Mouse (Mus musculus): Measurements from ENCODE around the gene Tec. TPM values are rescaled to one million over a fixed set of nuclear protein-coding genes. Genes with fewer than 3 reads are reported as not detected.

The Tec gene
- total RNA-seq, 1 experiment: 4.7 TPM

DNA sequence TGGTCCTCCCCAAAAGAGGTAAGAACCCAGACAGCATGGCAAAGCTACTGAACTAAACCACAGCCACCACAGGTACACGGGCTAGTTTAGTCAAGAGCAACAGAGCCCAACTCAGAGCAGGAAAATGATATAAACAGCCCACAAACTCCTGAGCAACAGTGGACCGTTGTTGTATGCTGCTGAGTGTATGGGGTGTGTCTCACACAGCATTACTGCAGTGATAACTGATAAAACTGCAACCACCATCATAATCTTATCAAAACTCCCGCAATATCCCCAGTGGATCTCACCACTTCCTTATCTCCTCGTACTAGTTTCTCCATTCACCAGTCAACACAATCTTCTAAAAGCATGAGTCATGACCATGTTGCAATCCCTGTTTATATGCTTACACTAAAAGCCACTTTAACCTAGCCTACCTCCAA, 16.6 kb downstream of the Tec start:
- Histone ChIP-seq H3K9me3 (ENCODE audit: control insufficient read depth, insufficient read depth, low read depth, low read length) (no peaks in the 10 kb centered on the region), H3K4me1 (ENCODE audit: control insufficient read depth in 2 of 2, insufficient read depth in 2 of 2, low read length in 2 of 2, poor library complexity in 1 of 2) (no peaks in the 10 kb centered on the region), H3K9ac (ENCODE audit: insufficient read depth, low read depth, low read length, poor library complexity, severe bottlenecking) (no peak overlapping the region), H3K36me3 (ENCODE audit: control insufficient read depth, insufficient read depth, low read length, poor library complexity, severe bottlenecking) (no peaks in the 10 kb centered on the region), H3K4me3 (ENCODE audit: insufficient read depth in 1 of 2, low read depth in 1 of 2, low read length in 2 of 2, poor library complexity in 1 of 2, severe bottlenecking in 1 of 2) (no peak overlapping the region), H3K27ac (ENCODE audit: insufficient read depth, low read depth, low read length, poor library complexity, severe bottlenecking) (no peak overlapping the region)
- in situ Hi-C loops (cut with MboI; ENCODE audit: low sequenced_read_pairs in 2 of 2, unreplicated experiment in 2 of 2): no loop called here
- no peak for DNase-seq (ENCODE audit: low read depth, low spot score)
- no peak for TF ChIP-seq ZNF384 (IDR thresholded peaks at IDR 0.05; ENCODE audit: low read depth, low read length)
- no peak for TF ChIP-seq HCFC1 (IDR thresholded peaks at IDR 0.05; ENCODE audit: borderline replicate concordance, insufficient read depth, low read length)
- no peak for TF ChIP-seq CHD2 (IDR thresholded peaks at IDR 0.05; ENCODE audit: low read depth, low read length)
- TF ChIP-seq MAFK (IDR thresholded peaks at IDR 0.05; ENCODE audit: insufficient read depth, low read depth, low read length): no peak
- no peak for TF ChIP-seq ZC3H11A (IDR thresholded peaks at IDR 0.05; ENCODE audit: borderline replicate concordance, low read depth, low read length)

DNA sequence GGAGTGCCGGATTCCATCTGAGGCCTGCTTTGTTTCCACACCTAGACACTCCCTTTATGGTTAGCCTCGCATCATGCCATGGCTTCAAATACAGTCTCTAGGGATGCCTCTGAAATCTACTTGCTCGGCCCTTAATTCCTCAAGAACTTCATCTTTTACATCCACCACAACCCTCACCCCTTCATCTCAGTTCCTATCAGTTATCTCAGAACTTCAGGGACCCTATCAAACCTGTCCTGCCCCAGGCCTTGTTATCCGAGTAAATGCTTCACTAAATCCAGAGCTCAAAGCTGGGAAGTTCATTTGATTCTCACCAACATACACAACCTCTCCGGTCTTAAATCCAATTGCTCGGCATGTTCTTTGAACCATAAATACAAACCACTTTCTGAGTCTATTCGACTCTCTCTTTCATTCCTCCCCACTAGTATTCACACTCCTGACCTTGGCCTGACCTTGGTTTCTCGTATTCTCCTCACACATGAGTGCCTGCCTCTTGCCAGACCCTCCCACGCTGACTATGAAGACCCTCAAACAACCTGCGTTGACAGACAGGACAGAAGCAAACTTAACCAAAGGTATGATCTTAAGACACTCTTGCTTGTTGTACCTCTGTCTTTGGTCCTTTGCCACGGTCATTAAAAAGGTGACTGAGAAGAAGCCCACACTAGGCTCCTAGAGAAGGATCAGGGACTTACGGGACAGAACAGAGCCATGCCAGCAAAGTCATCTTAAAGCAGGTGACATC, 17.2 kb downstream of the Tec start:
- DNase-seq (ENCODE audit: low read depth, low spot score): no peak
- Histone ChIP-seq H3K9ac (ENCODE audit: insufficient read depth, low read depth, low read length, poor library complexity, severe bottlenecking) (no peak overlapping the region), H3K27ac (ENCODE audit: insufficient read depth, low read depth, low read length, poor library complexity, severe bottlenecking) (no peak overlapping the region), H3K9me3 (ENCODE audit: control insufficient read depth, insufficient read depth, low read depth, low read length) (no peaks in the 10 kb centered on the region), H3K36me3 (ENCODE audit: control insufficient read depth, insufficient read depth, low read length, poor library complexity, severe bottlenecking) (no peaks in the 10 kb centered on the region), H3K4me1 (ENCODE audit: control insufficient read depth in 2 of 2, insufficient read depth in 2 of 2, low read length in 2 of 2, poor library complexity in 1 of 2) (no peaks in the 10 kb centered on the region), H3K4me3 (ENCODE audit: insufficient read depth in 1 of 2, low read depth in 1 of 2, low read length in 2 of 2, poor library complexity in 1 of 2, severe bottlenecking in 1 of 2) (no peak overlapping the region)
- TF ChIP-seq ZC3H11A (IDR thresholded peaks at IDR 0.05; ENCODE audit: borderline replicate concordance, low read depth, low read length) (no peak), MAFK (IDR thresholded peaks at IDR 0.05; ENCODE audit: insufficient read depth, low read depth, low read length) (no peak), HCFC1 (IDR thresholded peaks at IDR 0.05; ENCODE audit: borderline replicate concordance, insufficient read depth, low read length) (no peak), ZNF384 (IDR thresholded peaks at IDR 0.05; ENCODE audit: low read depth, low read length) (no peak), CHD2 (IDR thresholded peaks at IDR 0.05; ENCODE audit: low read depth, low read length) (no peak)
- in situ Hi-C loops (cut with MboI; ENCODE audit: low sequenced_read_pairs in 2 of 2, unreplicated experiment in 2 of 2): no loop called here

DNA sequence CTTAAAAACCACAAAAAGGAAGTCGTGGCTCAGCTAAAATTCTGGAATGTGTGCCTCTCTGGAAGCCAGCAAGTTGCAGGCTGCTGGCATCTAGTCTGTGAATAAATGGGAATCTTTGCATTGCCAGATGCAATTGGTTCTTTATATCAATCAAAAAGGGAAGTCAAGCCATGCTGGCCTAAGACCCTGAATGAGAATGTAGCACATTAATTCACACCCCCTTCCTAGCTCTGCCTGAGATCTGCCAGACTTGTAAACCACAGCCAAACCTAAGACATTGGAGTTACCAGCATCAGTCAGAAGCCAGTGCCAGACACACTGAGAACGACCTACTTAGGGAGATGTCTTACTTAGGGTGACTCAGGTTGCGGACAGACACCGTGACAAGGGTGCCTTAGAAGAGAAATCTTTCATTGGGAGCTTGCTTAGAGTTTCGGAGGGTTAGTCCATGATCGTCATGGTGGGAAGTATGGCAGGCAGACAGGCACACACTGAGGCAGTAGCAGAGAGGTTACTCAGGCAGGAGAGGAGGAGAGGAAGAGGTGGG, 19.3 kb downstream of the Tec start:
- Histone ChIP-seq H3K9me3 (ENCODE audit: control insufficient read depth, insufficient read depth, low read depth, low read length) (no peaks in the 10 kb centered on the region), H3K4me3 (ENCODE audit: insufficient read depth in 1 of 2, low read depth in 1 of 2, low read length in 2 of 2, poor library complexity in 1 of 2, severe bottlenecking in 1 of 2) (no peak overlapping the region), H3K4me1 (ENCODE audit: control insufficient read depth in 2 of 2, insufficient read depth in 2 of 2, low read length in 2 of 2, poor library complexity in 1 of 2) (no peaks in the 10 kb centered on the region), H3K36me3 (ENCODE audit: control insufficient read depth, insufficient read depth, low read length, poor library complexity, severe bottlenecking) (no peaks in the 10 kb centered on the region), H3K27ac (ENCODE audit: insufficient read depth, low read depth, low read length, poor library complexity, severe bottlenecking) (no peak overlapping the region), H3K9ac (ENCODE audit: insufficient read depth, low read depth, low read length, poor library complexity, severe bottlenecking) (no peak overlapping the region)
- no peak for DNase-seq (ENCODE audit: low read depth, low spot score)
- in situ Hi-C loops (cut with MboI; ENCODE audit: low sequenced_read_pairs in 2 of 2, unreplicated experiment in 2 of 2): no loop called here
- TF ChIP-seq HCFC1 (IDR thresholded peaks at IDR 0.05; ENCODE audit: borderline replicate concordance, insufficient read depth, low read length) (no peak), ZNF384 (IDR thresholded peaks at IDR 0.05; ENCODE audit: low read depth, low read length) (no peak), ZC3H11A (IDR thresholded peaks at IDR 0.05; ENCODE audit: borderline replicate concordance, low read depth, low read length) (no peak), CHD2 (IDR thresholded peaks at IDR 0.05; ENCODE audit: low read depth, low read length) (no peak), MAFK (IDR thresholded peaks at IDR 0.05; ENCODE audit: insufficient read depth, low read depth, low read length) (no peak)

DNA sequence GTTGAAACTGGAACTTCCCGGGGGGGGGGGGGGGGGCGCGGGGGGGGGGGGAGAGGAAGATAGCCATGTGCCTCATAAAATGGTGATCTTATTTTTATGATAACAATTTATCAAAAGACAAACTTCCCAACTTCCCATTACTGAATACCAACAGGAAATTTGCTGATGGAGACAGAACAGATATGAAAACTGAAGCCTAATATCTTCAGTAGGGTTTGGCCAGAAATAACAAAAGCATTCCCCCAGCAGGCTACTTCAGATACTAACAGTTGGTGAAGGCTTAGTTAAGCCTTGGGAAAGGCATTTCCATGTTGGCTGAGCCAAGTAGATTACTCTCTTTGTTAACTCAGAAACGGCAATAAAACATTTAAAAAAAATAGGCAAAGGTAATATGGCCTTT, 21.6 kb downstream of the Tec start:
- Histone ChIP-seq H3K4me1 (ENCODE audit: control insufficient read depth in 2 of 2, insufficient read depth in 2 of 2, low read length in 2 of 2, poor library complexity in 1 of 2) (no peaks in the 10 kb centered on the region), H3K4me3 (ENCODE audit: insufficient read depth in 1 of 2, low read depth in 1 of 2, low read length in 2 of 2, poor library complexity in 1 of 2, severe bottlenecking in 1 of 2) (no peak overlapping the region), H3K9me3 (ENCODE audit: control insufficient read depth, insufficient read depth, low read depth, low read length) (no peaks in the 10 kb centered on the region), H3K9ac (ENCODE audit: insufficient read depth, low read depth, low read length, poor library complexity, severe bottlenecking) (no peak overlapping the region), H3K36me3 (ENCODE audit: control insufficient read depth, insufficient read depth, low read length, poor library complexity, severe bottlenecking) (no peaks in the 10 kb centered on the region), H3K27ac (ENCODE audit: insufficient read depth, low read depth, low read length, poor library complexity, severe bottlenecking) (no peak overlapping the region)
- no peak for DNase-seq (ENCODE audit: low read depth, low spot score)
- TF ChIP-seq MAFK (IDR thresholded peaks at IDR 0.05; ENCODE audit: insufficient read depth, low read depth, low read length): no peak
- no peak for TF ChIP-seq HCFC1 (IDR thresholded peaks at IDR 0.05; ENCODE audit: borderline replicate concordance, insufficient read depth, low read length)
- TF ChIP-seq ZC3H11A (IDR thresholded peaks at IDR 0.05; ENCODE audit: borderline replicate concordance, low read depth, low read length): no peak
- TF ChIP-seq CHD2 (IDR thresholded peaks at IDR 0.05; ENCODE audit: low read depth, low read length): no peak
- no peak for TF ChIP-seq ZNF384 (IDR thresholded peaks at IDR 0.05; ENCODE audit: low read depth, low read length)
- in situ Hi-C loops (cut with MboI; ENCODE audit: low sequenced_read_pairs in 2 of 2, unreplicated experiment in 2 of 2): no loop called here

Measured in ES-E14 (cell line).